Mouse (Mus musculus): ENCODE data around the gene Slc44a5.
"Not testable (repeated sequence)": the region's sequence is repeated elsewhere in the genome, so short reads cannot be mapped to it uniquely, and the experiment has no call there.

The Slc44a5 gene

DNA sequence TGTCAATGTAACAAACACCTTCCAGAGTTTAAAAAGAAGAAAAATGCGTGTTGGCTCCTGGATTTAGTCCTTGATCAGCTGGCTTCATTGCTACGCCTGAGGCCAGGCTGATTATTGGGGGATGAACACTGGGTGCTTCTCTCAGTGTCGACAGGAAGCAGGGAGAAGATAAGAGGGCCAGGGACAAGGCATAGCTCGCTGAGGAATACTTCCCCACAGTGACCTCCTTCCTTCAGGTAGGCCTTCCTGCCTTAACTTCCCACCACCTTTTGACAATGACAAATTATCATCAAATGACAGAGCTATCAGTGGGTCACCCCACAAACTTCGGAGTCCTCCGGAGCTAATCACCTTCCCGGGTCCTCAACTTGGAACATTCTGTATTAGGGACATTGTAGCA is 242.1 kb downstream of the Slc44a5 start:
- no peak for DNase-seq (ENCODE audit: low read depth, low spot score)

DNA sequence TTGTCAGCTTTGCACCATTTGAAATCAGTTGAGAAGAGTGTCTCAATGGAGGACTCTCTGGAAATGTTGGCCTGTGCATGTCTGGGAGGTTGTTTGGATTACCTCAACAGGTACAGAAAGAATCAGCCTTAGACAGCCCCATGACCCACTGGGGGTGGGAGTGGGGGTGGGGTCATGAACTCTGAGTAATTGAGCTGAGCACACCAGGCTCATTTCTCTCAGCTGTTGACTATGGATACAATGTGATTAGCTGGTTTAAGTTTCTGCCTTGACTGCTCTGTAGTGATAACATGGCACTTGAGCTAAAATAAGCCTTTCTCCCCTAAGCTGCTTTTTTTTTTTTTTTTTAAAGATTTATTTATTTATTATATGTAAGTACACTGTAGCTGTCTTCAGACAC is 242.5 kb downstream of the Slc44a5 start:
- DNase-seq (ENCODE audit: low read depth, low spot score) = no peak

DNA sequence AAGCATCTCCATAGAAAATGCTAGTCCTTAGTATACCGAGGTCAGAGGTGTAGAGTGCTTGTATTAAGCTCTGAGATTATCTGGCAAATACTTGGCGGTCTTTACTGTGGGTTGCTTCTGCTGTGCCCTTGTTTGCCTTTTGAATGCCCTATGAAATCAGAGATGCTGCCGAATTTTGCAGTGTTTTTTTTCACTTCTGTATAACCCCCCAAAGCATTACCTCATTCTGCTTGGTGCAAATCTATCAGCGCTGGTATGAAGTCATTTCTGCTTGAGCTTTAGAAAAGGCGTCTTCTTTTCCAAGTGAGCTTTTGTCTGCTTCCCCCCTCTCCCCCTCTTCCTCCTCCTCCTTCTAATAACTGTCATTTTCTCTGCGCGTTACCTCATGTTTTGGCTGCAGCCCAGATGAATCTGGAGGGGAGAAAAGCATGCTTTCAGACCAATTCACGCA is 248.9 kb downstream of the Slc44a5 start:
- DNase-seq (ENCODE audit: low read depth, low spot score) = no peak

DNA sequence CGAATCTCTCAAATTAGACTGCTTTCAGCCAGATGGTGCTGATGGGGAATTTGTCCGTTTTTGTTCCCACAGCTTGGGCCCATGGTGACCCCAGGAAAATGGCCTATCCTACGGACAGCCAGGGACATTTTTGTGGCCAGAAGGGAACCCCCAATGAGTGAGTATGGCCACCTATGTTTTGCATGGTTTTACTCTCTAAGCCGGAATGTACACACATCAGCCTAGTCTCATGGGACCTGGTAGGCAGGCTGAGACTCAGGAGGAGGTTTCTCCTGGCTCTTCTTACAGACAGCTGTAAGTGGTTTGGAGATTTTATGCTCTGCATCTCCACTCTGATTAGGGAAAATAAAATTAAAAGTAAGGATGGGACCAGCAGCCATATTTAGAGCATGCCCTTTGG is 249.5 kb downstream of the Slc44a5 start:
- no peak for DNase-seq (ENCODE audit: low read depth, low spot score)

DNA sequence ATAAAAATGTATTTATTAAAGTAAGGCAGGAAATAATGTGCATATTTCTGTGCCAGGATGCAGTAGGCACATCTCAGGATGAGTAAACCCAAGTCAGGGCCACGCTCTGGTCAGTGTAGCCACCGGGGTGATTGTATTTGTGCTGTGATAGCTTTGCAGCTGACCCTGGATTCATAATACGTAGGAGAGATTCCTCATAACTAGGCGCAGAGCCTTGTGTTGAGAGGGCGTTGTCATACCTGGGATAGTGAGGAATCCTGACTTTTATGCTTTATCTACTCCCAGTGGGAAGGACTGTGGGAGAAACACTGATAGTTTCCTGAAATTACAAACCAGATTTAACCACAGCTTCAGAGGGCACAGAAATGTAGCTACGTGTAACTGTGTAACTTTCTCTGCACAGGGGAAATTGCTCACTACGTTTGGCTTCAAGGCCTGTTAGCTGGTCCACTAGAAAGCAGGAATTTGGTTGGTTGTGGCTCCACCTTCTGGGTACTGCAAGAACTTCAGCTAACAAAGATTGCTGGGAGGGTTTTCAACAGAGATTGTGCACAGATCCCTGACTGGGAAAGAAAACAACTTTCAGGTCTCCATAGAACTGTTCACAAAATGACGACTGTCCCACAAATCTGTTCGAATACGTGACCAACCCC is 253.0 kb downstream of the Slc44a5 start:
- peak; percentile 26 for DNase-seq (ENCODE audit: low read depth, low spot score)

DNA sequence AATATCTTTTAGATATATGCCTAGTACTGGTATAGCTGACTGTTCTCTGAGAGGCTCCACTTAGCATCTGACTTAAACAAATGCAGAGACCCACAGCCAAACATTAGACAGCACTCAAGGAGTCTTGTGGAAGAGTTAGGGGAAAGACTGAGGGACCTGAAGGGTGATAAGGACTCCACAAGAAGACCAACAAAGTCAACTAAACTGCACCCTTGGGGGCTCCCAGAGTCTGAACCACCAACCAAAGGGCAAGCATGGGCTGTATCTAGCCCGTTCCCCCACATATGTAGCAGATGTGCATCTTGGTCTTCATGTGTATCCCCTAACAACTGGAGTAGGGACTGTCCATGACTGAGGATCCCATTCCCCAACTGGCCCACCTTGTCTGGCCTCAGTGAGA is 271.7 kb downstream of the Slc44a5 start:
- DNase-seq (ENCODE audit: low read depth, low spot score) = no peak

DNA sequence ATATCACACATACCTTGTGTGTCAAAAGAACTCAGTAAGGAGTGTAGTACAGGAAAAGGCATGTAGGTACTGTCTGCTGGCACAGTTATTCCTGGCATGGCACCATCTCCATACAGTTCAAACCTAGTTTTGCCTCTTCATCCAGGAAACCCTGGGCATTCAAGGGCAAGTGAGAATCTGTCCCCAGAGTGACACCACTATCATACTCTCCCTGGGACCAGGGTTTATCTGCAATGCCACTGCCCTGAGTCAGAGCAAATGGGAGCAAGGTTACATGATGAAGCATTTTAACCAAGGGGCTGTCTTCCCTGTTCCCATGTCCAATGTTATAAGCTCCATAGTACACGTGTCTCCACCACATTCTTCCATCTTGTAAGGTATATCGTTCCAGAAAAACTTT is 278.2 kb downstream of the Slc44a5 start:
- DNase-seq (ENCODE audit: low read depth, low spot score) = no peak

DNA sequence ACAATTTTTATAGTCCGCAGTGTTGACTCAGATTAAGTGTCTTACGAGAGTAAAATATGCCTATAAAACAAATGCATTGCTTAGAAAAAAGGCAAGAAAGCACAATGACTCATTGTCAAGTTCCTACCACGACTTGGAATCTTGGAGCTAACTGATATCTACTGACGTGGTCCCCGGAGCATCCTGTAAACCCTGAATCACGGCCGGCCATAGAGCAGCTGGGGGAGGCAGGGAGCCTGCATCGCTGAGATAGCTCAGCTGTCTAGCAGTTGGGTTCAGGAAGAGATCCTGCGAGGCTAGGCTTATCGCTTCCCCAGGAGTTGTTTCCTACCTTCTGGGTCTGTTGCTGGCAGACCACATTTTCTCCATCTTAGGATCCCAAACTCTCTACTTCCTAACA is 279.0 kb downstream of the Slc44a5 start:
- DNase-seq (ENCODE audit: low read depth, low spot score) = no peak

DNA sequence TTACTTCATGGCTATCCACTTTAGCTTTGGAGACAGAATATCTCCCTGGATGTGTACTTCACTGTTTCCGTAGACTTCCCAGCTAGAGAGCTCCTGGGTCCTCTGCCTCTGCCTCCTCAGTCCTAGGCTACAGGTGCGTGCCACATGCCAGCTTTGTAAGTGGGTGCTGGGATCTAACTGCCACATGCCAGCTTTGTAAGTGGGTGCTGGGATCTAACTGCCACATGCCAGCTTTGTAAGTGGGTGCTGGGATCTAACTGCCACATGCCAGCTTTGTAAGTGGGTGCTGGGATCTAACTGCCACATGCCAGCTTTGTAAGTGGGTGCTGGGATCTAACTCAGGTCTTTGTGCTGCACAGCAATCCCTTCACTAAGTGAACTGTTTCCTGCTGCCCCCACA is 281.0 kb downstream of the Slc44a5 start:
- not testable (repeated sequence) for DNase-seq (ENCODE audit: low read depth, low spot score)

DNA sequence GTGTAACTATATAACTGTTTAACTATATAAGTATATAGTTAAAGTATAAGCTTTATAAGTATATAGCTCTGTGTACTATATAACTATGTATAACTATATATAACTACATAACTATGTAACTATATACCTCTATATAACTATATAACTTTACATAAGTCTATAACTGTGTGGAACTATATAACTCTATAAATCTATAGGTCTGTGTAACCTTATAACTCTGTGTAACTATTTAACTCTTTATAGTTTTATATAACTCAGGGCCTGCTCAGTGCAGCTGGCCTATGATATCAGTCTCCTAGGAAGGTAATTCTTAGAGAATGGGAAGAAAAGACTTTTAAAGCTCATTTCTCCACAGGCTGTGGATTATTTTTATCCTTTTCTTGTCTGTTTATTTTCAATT is 284.1 kb downstream of the Slc44a5 start:
- DNase-seq (ENCODE audit: low read depth, low spot score) = no peak

DNA sequence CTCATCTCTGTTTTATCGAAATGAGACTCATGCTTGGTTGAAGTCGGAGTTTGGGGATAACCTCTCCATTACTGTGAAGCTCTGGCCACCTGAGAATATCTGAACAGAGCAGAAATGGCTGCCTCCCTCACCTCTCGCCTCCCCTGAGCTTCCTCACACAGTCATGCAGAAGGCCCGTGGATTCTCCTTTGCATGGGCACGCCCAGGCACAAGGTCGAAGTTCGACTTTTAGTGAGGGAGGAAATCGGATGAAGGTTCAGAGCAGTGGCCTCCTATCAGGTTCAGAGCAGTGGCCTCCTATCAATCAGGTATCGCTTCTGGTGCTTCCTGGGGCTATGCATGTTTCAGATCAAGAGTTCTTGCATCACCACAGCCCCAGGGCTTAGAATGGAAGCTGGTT is 295.1 kb downstream of the Slc44a5 start:
- no peak for DNase-seq (ENCODE audit: low read depth, low spot score)

DNA sequence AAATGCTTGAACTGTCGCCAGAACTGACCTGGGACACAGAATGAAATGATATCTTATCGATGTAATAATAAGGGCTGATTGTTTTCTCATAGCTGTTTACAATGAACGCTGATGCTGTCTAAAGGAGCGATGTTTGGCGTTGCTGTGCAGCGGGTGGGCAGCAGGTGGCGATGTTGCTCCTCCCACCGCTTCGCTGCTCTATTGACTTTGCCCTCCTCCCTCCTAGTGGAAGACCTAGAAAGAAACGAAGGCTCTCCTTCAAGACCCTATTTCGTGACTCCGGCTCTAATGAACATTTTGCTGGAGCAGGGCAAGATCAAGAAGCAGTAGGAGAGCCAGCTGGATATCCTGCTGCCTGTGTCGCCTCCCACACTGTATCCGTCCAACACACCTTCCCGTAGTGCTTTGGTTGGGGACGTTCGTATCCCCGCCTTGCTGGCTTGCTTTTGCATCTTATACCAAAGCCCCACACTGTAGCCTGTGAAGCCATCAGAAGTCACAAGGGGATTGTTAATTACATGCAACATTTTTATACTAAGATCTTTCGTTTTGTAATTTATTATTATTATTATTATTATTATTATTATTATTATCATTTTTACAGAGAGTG is 296.6 kb downstream of the Slc44a5 start:
- peak; percentile 47 for DNase-seq (ENCODE audit: low read depth, low spot score)

DNA sequence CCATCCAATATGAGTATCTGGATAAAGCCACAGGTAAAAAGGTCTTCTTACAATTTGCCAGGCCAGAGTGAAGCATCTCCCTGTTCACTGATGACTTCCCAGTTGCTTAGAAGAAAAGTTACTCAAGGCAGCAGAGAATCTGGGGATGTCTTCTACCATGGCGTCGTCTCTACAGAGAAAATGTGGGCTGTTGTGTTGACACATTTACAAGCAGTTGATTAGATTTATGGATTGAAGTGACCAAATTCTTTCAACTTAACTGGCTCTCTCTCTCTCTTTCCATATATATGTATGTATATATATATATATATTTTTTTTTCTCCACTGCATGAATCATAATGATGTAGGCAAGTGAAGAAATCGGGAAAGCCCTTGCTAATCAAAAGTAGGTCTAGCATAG is 301.4 kb downstream of the Slc44a5 start:
- no peak for DNase-seq (ENCODE audit: low read depth, low spot score)

DNA sequence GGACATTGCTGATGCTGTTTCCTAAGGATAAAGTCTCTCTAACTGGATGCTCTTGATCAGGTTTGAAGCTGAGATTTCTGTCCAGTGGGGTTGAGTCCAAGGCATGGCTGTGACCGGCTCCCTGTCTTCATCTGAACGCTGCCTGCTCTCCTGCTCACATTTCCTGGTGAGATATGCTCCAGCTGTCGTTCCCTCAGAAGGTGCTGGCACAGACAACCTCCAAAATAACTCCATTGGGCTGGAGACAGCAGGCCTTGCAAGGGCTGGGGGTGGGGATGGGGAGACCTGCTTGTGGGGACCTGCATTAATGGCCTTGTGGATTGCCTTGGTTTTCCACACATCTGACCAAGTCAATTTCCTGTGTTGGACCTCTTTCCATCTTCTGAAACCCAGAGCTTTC is 311.0 kb downstream of the Slc44a5 start:
- DNase-seq (ENCODE audit: low read depth, low spot score) = no peak

DNA sequence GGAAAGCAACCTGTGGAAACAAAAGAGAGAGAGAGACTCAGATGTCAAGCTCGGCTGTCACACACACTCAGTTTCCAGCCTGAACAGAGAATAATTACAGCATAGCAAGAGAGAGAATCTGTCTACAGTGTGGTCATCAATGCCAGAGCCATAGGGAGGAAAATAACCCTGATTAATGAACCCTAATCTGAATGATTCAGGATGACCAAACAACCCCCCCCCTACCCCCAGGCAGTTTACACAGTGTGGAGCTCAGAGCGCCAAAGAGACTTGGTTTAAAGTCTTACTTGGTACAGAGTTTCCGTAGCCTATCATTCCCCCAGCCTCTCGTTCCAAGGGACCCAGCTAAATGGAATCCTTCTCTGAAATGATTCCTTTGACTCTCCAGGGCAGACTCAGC is 312.1 kb downstream of the Slc44a5 start:
- DNase-seq (ENCODE audit: low read depth, low spot score) = no peak

DNA sequence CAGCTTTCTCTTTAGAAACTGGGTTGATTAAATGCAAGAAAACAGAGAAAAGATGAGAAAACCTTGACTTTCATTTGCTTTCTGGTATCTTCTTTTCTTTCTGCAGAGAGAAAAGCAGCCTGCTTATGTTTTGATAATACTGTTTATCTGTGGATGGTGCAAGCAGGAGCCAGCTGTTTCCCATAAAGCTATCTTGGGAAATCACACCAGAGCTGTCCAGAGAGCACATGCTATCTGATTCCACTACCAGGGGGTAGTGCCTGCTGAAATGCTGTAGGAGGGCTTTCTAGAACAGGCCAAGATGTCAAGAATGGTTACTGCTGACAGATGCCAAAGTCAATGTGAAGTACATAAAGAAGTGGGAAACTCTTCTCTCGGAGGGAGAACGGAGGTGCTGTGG is 314.0 kb downstream of the Slc44a5 start:
- no peak for DNase-seq (ENCODE audit: low read depth, low spot score)

DNA sequence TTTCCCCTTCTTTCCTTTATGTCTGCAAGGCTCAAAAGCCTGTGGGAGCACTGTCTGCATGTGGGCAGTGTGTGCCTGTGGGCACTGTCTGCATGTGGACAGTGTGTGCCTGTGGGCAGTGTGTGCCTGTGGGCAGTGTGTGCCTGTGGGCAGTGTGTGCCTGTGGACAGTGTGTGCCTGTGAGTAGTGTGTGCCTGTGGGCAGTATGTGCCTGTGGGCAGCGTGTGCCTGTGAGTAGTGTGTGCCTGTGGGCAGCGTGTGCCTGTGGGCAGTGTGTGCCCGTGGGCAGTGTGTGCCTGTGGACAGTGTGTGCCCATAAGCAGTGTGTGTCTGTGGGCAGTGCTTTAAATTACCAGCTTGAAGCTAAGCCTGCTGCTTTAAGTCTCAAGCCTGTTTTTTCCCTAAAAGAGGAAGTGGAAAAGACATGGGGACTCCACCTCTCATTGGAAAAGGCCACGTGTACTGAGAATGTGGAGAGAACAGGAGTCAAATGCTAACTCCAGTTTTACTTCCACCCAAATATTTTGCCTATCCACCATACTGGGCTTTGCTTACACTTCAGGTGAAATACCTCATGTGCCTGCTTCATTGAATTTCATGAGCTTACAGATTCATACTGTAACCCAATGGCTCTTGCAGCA is 315.3 kb downstream of the Slc44a5 start:
- DNase-seq (ENCODE audit: low read depth, low spot score) = no peak

DNA sequence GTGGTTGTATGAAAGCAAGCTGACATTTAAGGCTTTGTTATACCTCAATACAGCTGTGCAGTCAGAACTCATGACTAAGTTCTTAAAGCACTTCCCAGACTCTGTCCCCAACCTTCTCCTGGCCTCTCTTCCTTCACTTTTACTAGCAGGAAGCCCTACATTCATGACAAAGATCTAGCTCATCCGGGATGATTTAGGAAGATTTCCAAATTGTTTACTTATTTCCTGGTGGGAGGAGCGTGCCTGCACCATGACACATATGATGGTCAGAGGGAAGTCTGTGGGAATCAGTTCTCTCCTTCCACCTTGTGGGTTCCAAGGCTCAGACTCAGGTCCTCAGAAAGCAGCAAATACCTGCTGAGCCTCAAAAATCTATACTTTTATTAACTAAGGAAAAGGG is 317.1 kb downstream of the Slc44a5 start:
- DNase-seq (ENCODE audit: low read depth, low spot score) = no peak

DNA sequence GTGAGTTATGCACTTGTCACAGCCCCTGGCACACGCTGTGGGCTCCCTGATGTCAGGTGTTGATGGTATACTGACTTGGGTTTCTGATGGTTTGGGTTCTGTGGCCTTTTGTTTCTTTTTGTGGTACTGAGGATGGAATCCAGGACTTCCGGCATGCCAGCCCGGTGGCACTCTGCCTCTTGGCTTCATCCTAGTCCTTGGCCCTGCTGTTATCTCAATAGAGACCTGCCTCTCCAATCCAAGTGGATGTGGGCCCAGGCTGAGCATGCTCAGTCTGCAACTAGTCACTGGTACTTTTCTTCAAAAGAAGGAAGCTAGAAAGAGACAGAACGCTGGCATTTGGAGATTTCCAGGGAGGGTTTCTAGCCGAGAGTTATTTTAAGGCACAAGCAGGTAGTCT is 318.9 kb downstream of the Slc44a5 start:
- DNase-seq (ENCODE audit: low read depth, low spot score) = no peak

DNA sequence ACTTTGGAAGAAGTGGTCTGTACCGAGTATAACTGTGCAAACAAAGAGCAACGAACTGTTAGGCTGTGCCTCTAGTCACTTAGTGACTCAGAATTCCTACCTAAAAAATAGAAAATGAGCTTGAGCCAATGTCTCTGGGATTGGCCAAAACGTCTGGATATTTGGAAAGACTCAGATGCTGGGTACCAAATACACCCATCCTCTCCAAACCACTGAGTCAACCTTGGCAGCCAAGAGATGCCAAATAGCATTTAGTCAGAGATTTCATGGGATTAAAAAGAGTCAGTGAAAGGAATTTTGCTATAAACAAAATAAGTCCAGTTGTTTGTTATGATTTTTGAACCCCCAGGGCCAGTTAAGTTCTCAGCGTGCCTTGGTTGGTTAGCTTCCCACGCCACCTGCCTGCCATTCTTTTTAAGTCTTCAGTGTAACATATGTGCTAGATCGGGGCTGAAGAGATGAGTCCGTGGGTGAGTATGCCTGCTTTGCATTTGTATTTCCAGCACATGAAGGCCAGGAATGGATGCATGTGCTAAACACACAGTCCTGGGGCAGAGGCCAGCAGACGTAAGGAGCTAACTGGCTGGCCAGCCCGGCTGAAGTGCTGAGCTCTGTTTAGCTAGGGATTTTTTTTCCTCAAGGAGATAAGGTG is 320.7 kb downstream of the Slc44a5 start:
- DNase-seq (ENCODE audit: low read depth, low spot score) = no peak

DNA sequence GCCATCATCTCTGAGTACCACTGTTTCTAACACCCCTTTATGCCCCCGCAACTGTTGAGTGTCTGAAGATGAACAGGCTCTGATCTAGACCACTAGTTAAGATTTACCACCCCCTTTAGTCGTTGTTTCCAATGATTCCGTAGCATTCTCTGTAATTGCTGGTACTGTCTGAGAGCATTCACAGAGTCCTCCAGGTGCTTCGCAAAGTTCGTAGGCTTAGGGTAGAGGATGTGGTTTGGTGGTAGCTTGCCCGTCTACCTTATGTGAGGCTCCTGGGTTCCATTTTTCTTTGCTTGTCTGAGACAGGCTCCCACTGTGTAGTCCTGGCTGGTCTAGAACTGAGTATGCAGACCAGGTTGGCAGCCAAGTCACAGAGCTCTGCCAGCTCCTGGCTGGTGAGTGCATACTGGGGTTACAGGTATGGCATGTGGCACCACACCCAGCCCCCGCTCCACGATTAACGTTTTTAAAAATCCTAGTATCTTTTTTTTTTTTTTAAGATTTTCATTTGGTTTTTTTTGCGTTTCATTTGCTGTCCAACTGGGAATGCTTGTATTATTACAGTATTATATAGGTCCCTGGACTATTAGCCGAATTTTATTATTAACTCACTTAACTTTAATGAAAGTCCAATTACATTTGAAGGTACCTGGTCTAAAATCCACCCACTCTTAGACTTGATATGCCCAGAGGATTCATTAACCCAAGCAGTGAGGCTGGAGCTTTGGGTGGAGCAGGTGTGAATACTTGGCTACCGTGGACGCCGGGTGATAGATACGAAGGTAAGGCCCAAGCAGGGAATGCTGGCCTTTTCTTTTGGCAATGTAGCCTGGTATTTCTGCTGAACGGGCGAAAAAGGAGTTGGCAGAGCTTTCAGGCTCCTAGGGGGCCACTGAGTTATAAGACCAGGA is 321.9 kb downstream of the Slc44a5 start:
- DNase-seq (ENCODE audit: low read depth, low spot score) = no peak

DNA sequence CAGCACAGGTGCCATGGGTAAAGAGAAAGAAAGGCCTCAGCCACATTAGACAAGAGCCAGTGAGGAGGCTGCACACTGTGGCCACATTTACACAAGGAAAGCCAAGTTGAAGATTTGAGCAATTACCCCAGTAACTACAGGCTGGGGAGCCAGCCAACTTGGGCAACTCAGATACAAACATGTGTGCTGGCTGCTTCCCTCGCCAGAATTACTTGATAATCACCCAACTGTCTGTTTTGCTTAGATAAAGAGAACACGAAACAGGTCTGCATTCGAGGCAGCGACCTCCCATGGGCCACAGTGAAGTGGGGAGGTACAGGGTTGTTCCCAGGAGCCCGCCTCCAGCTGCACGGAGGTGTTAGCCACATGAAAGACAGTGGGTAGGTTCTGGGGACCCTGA is 324.3 kb downstream of the Slc44a5 start:
- DNase-seq (ENCODE audit: low read depth, low spot score) = no peak
